Mouse (Mus musculus) neural tube, embryonic 10.5 days (tissue): ENCODE results near the gene Cd82.
A peak's percentile ranks its signal among the peaks of the same experiment; 100 is the strongest.

Experiments used
- DNase-seq: peaks from one replicate; pipeline ENCODE4 v3.0.0-alpha.2; 2017; ENCODE audit warnings: low spot score; ENCODE audit errors: extremely low spot score

Gene Cd82

DNA sequence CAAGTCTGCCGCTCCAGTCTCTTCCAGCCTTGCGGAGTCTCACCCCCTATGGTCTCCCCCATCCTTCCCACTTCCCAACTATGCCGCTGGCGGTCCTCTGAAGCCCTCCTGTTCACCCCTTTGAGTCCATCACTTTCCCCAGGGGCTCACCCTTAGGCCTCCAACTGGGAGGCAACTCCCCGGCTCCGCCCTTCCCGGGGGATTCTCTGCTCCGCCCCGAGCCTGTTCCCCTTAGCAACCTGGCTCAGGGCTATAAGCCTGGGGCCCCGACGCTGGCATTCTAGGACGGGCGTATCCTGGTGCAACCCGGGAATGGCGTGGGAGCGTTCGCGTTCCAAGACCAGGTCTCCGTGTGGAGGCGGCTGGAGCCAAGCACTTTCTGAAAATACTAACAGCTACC, at the start of gene Cd82:
Gene Cd82, minus strand, starts transcription at position 381 of the 400 bp plus-strand sequence.
- no peak for DNase-seq

DNA sequence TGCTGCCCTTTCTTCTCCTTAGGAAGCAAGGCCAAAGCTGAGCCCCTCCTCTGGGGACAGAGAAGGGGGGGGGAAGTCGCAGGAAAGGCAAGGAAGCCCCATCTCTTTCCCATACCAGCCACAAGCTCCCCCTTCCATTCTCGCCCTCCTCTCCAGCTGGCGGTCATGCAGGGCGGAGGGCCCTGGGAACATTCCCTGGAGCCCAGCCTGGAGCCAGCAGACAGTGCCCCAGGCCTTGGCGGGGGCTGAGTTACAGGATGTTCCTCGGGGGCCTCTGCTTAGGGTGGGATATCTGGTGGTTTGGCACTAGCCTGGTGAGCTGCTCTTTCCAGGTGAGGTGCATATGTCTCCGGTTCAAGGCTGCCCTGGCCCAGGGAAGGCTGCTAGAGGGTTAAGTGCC, 49.2 kb upstream of the Cd82 start:
- no peak for DNase-seq

DNA sequence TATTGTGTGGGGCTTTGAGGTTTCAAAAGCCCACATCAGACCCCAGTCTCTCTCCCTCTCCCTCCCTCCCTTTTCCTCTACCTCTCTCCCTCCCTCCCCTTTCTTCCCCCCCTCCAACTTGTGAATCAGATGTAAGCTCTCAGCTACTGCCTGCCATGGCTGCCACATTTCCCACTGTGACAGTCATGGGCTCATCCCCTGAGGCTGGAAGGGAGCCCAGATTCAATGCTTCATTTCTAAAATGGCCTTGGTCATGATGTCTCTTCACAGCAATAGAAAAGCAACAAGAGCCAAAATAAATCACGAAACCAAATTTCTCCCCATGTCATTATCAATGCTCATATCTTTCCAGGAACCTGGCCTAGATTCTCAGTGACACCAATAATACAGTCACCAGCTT, 47.9 kb upstream of the Cd82 start:
- no peak for DNase-seq

DNA sequence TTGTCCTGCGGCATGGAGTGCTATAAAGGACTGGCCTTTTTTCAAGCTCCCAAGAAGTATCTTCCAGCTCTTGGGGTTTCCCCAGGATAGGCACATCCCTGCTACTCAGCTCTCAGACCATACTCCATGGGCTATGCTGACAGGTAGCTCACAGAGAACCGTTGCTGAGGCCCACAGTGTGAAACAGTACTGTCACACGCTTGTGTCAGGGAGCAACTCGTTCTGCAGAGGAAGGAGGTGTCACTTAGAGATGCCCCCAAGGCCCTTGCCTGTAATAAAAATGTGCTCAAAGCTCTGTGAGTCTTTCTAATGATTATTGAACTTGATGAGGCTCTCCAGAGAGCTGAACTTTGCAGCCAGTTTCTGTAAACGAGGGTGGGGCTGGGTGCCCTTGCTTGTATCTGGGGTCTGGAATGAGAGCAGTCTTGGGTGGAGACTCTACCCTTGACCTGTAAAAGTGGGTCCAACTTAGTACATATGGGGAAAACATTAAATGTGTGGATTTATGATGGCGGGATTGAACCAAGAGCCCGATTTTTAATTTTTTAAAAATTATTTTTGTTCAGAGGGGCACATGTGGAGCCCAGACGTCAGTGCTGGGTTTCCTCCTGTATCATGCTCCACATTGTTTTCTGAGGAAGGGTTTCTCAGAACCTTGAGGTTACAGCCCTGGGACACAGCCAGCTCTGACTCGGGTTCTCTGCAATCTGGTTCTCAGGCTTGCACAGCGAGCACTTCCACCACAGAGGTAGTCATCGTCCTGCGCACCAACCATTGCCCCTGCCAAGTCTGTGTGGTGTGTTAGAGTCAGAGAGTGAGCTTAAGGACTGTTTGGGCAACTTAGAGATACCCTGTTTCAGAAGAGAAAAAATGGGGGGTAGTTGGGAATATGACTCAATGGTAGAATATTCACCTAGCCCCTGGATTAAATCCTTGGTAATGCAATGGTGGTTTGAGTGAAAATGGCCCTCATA, 47.1 kb upstream of the Cd82 start:
- DNase-seq: no peak

DNA sequence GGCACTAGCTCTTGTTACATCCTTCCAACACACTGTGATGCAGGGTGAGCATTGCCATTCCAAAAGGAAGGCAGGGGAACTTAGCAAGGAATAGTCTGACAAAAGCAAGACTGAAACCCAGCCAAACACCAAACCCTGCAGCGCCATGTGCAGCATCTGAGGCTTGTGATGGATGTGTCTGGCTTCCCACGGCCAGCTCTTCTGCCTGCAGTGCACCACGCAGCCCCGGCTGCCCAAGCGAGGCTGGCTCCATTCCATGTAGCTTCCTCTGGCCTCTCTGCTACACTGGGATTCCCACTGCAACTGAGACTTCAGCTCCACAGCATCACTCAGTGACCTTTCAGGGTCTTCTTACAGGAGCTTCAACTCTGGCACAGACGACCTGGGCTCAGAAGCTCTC, 42.2 kb upstream of the Cd82 start:
- no peak for DNase-seq

DNA sequence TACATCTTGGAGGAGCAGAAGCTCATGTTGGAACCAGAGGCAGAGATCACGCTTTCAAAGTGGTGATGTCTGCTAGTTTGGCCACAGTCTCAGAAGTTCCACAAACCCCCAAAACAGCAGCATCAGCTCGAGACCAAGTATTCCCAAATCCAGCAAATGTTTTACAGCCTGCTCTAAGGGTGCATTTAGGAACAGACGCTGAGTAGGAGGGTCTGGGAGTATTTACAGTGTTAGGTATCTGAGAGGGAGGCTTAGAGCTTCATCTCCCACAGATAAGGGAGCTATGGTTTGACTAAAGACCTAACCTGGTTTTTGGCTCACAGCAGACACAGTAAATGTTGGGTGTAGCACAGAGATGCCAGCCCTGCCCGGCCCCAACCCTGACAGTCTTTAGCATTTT, 40.4 kb upstream of the Cd82 start:
- no peak for DNase-seq

DNA sequence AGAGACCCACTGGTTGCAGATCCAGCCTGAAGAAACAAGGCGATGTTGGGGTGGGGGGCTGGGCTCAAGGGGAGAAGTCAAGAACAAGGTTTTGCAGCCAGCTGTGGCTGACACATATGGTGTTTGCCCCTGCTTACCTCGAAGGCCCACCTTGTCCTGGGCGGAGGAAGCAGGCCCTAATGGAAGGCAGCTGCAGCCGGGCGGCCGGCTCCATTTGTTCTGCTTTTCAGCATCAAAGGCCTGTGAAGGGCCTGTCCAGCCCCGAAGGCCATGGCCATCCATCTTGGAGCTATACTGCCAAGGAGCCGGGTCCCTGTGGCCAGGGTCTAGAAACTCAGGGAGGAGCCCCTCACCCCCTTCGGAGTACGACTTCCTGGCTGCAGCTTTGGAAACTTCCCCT, 38.4 kb upstream of the Cd82 start:
- peak; percentile 58 for DNase-seq

DNA sequence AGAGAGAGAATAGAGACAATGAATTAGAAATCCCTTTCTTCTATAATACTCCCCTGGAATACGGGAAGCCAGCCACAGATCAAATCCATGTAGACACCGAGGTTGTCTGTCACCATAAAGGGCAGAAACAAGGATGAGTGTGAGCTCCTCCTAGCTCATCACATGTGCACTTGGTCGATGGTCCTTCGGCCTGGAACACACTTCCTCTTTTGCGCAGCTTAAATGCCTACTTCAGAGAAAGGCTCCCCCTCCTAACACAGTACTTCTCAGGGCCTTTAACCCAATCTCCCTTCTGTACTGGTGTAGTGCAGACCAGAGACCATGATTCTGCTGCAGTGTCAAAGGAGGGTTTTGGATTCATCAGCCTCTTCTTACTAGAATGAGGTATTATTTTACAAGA, 34.3 kb upstream of the Cd82 start:
- no peak for DNase-seq

DNA sequence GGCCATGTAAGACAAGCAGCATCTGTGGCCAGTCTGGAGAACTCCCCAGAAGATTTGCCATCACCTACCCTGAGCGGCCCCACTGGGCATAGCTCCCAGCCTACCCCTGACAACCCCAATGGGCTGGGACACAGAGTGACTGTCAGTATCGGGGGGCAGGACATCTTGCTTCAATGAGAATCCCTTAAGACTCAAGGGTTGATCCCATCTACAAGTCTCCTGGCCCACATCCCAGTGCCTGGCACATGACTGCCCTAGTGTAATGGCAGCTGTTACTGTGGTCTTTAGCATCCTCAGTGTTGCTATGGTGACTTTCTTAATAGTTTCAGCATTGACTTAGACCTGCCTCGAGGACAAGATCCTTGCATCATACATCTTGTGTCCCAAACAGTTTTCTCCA, 32.2 kb upstream of the Cd82 start:
- DNase-seq: no peak

DNA sequence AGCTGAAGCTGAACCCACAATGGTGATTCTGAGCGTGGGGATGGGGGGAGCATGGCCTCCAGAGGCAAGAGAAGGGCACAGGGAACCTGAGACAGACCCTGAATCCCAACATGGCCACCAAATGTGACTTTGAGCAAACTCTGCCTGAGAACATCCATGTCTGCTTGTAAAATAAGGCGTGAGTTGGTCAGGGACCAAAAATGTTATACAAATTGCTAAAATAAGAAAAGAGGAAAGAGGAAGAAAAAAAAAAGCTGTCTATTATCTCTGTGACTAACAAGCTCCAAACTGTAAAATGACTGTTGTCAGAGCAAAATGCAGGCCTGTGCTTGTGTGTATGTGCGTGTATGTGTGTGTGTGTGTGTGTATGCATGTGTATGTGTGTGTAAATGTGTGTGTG, 30.6 kb upstream of the Cd82 start:
- no peak for DNase-seq

DNA sequence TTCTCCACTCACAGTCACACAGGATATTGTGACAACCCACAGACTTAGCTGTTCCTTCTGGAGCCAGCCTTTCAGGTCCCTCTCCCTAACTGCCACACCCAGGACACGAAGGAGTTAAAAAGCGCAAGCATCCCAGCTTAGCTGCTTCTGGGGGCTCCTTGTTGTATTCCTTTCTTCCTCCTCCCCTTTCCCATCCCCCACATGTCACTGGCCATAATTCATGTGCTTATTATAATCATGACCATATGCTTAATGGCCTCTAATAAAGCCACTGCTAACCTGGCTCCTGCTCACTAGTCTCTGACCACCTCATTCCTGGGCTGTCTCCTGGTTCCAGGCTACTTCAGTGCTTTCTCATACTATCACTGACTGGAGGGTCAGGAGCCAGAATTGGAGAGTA, 27.6 kb upstream of the Cd82 start:
- DNase-seq: no peak

DNA sequence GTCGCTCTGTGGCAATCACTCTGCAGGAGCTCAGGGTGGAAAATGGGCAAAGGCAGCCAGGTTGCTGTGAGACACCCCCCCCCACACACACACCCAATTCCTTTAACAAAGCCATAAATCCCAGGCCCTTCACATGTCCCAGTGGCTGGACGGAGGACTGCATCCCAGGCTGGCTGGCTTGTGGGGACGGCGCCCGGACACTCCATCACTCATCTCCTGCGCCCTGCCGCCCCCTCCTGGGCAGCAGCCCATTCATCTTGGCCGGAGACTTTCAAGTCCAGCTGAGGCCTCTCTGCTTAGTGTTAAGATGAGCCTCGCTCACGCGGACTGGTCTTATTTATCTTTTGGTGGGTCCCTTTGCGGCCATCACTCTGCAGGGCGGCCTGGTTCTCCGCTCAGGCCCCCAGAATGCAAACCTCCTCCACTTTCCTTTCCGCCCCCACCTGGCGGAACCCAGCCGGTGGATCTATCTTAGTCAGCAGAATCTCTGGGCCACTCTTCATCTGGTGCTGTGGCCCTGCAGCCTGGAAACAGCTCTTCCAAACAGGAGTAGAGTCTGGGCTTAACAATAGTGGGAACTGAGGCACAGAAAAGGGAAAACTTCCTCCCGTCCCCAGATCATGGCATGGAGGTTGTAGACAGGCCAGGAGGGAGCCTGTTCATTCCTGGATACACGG, 26.1 kb upstream of the Cd82 start:
- DNase-seq: peak; percentile 79

DNA sequence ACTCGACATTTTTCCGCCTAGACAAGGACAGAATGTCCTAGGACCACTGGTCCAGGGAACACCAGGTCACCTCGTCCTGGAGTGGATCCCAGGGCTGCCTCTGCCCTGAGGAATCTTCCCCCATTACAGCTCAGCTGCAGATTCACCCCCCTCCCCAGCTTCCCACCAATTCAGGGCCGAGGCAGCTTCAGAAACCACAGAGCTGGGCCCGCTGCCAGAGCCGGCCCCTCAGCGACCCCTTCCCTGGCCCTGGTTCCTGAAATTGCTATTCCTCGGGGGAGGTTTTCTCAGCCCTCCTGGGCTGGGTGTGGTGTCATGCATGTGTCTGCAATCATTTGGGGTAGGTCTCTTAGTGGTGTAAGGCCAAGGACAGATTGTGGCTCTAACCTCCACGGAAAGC, 22.5 kb upstream of the Cd82 start:
- no peak for DNase-seq

DNA sequence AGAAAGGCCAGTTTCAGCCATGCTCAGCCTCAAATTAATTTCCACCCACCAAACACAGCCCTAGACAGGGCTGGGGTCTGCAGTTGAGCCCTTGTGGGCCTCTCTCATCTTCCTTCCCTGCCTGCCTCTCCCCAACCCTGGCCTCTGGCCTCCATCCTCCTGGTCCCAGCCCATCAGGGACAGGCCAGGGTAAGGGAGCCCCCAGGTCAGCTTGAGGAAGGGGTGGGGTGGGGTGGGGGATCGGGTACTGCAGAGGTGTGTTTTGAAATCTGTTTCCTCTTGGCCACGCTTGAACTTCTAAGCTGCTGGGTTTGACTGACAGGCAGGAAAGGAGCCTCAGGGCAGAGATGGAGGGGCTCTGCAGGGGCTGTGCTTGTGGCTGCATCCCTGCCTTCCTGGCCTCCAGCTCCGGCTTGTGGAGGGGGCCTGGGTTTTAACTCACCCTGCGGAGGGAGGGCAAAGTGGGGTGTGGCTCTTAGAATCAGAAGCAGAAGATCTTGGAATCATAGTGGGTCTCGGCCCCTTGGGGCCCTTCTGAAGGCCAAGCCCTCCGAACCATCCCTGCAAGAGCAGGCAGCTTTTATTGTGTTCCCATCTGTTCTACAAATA, 19.2 kb upstream of the Cd82 start:
- DNase-seq: peak; percentile 51

DNA sequence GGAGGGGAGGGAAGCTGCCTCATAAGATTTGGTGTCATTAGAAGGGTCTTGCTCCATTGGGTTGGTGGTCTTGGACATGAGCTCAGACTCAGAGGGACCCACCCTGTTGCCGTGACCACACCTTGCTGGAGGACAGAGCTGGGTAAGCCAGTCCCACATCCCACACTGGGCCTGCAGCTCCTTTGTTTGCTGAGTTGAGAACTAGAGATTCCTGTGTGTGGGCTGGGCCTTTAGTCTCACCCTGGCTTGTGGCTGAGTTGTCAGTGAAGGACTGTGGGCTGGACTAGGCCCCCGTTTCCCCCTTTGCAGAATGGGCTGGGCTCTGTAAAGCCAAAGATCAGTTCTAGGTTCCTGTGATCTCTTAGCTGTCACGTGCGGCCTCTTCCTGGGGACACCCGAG, 15.8 kb upstream of the Cd82 start:
- DNase-seq: no peak

DNA sequence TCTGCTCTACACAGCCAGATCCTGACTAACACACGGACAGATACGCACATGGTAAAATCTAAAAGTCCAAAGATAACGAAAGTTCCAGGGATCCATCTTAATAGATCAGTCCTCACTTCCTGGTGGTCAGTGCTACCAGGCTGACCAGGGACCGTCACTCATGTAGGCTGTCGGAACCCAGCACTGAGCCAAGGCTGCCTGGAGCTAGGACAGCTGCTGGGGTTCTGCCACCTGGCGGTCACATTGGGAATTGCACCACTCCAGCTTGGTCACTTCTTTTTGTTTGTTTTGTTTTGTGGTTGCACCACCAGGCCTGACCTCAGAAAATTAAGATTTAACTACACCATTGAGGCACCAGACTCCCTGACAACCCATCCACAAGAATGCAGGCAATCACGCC, 14.6 kb upstream of the Cd82 start:
- peak; percentile 74 for DNase-seq

DNA sequence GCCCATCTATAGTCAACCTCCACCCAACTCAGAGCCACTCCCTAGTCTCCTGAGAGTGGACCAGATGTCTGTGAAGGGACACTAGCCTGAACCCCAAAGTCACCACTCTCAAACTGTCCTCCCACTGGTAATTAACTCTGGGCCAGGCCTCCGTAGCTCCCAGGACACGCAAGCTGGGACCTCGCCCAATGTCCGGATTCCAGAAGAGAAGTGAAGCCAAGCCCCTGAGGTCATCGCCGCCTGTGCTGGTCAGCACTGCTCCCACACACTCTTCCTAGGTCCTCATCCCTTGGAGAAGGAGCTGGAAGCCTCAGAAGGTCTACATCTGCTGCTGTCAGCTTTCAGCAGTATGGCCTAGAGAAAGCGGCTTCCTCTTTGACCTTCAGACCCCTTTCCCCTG, 13.5 kb upstream of the Cd82 start:
- DNase-seq: no peak

DNA sequence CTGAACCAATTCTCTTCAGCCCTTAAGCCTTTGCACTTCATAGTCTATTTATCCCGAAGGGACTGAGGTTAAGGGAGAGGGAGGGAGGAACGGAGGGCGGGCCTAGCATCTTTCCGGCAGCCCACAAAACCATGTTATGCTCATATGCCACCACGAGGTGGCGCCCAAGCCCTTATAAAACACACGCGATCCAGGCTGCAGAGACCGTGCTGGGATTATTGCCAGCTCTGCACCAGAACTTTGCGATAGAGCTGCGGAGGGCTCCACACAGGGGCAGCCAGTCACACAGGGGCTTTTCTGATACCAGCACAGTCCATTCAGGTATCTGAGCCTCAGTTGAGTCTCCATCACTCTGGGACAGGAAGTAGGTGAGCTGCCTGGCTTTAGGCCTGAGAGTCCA, 12.1 kb upstream of the Cd82 start:
- peak; percentile 91 for DNase-seq

DNA sequence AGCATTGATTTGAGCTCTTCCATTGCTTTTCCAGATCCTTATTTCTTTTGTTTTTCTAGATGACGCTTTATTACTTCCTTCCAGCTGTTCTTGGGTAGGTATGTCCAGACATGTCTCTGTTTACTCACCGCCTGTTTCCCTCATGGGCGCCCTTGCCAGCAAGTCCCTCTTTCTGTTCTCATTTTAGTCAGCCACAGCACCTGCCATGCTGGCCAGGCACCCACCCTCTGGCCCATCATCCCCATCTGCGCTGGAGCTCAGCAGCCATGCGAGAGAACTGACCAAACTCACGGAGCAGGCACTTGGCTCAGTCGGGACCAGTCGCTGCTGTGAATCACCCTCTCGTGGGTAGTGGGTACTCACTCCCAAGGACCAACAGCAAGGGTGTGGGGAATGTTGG, 11.0 kb upstream of the Cd82 start:
- DNase-seq: no peak

DNA sequence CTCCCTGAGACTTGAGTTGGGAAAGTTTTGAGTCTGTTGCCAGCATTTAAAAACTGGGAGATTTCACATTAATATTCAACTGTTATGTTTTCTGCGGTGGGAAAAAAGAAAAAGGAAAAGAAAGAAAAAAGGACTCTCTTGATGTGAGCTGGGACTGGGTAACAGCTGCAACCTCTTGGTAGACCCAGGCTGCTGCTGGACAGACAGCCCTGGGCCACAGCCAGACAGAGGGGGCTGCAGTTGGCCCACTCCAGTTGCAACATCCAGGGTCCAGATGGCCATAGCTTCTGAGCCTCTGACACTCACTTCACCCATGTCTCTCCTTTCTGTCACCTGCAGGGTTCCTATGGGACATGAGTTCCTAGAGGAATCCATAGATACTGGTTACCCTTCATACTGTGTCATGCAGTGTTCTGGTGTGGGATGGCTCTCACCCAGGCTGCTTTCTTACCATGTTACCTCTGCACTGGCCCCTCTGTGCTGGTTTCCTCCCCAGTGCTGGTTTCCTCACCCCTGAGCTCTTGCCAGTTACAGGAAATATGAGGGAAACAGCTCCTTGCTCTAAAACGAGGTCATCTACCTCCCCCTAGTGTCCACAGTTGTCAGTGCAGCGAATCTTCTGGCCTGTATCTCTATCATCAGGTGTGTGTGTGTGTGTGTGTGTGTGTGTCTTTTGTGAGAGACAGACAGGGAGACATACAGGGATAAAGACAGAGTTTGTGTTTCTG, 8.1 kb upstream of the Cd82 start:
- DNase-seq: peak; percentile 78

DNA sequence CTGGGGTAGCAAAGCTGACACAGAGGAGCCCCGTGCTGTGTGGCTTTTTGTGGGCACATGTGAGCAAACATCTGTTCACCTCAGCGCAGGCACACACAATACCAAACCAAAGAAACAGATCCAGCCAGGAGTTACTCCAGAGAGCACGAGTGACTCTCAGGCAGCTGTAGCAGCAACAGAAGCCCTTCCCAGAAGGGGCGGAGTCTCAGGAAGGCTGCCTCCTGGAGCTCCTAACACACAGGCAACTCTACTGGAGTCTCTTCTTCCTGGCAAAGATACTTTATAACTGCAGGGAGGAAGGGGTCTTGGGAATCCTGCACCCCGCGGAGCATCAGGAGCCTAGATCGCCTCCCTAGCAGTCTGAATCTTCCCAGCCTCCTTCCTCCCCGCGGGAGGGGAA, 7.2 kb upstream of the Cd82 start:
- DNase-seq: peak; percentile 54

DNA sequence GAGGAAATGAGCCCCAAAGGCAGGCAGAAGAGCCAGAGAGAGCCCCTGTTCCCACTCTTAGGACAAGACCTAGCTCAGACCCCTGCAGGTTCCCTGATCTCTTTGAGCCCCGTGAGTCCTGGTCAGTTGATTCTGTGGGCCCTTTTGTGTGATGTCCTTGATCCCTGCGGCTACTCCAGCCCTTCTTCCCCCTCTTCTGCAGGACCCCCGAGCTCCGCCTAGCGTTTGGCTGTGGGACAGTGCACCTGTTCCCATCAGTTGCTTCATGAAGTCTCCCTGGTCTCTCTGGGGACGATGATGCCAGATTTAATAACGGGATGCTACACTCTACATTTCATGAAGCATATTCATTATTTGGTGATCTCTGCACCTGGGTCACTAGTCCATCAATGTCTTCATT, 6.2 kb upstream of the Cd82 start:
- peak; percentile 68 for DNase-seq
